Mouse (Mus musculus) limb, embryonic 13.5 days (tissue): Measurements from ENCODE around the gene Kif5a. TPM values are rescaled to one million over a fixed set of nuclear protein-coding genes. Genes with fewer than 3 reads are reported as not detected.

ENCODE experiments used
- ATAC-seq: fragments of 200-750 bp; cut with Nextera tagmentation; 2 replicates; pipeline ENCODE4 v1.8.0; 2017; ENCODE audit warnings: low read depth, moderate number of reproducible peaks, moderate TSS enrichment; ENCODE audit not compliant: low FRiP score
- H3K27ac ChIP-seq: fragments of 300-500 bp; sonication (generic); 2 replicates; pipeline ENCODE4 v1.5.1; 2015; ENCODE audit warnings: inconsistent platforms, mild to moderate bottlenecking, moderate library complexity
- H3K27me3 ChIP-seq: fragments of 300-500 bp; sonication (generic); 2 replicates; pipeline ENCODE4 v1.6.1; 2015; ENCODE audit warnings: mild to moderate bottlenecking, inconsistent platforms
- H3K36me3 ChIP-seq: fragments of 300-500 bp; sonication (generic); 2 replicates; pipeline ENCODE4 v1.6.1; 2015; ENCODE audit warnings: inconsistent platforms, mild to moderate bottlenecking, moderate library complexity
- H3K4me1 ChIP-seq: fragments of 300-500 bp; sonication (generic); 2 replicates; pipeline ENCODE4 v1.6.1; 2015; ENCODE audit warnings: inconsistent platforms
- H3K4me2 ChIP-seq: fragments of 300-500 bp; sonication (generic); replicated peaks from 2 replicates; pipeline ENCODE4 v1.6.1; 2015; ENCODE audit warnings: inconsistent platforms, mild to moderate bottlenecking, moderate library complexity
- H3K4me3 ChIP-seq: fragments of 300-500 bp; sonication (generic); 2 replicates; pipeline ENCODE4 v1.5.1; 2015; ENCODE audit warnings: moderate library complexity, mild to moderate bottlenecking, inconsistent platforms
- H3K9ac ChIP-seq: fragments of 300-500 bp; sonication (generic); 2 replicates; pipeline ENCODE4 v1.6.1; 2015; ENCODE audit warnings: mild to moderate bottlenecking, inconsistent platforms
- H3K9me3 ChIP-seq: fragments of 300-500 bp; sonication (generic); 2 replicates; pipeline ENCODE4 v1.6.1; 2016; ENCODE audit warnings: inconsistent platforms
- WGBS: fragments of 180-500 bp; shearing (Covaris S2); methylation state at CpG from one replicate; pipeline ENCODE4 v1.1.7; 2015; 5-methylcytosine and 5-hydroxymethylcytosine counted together
- polyA plus RNA-seq: library from polyadenylated mRNA; unstranded; fragments of >200 nt; fragmentation: Nextera tagmentation; extraction: Ambion mirVana; gene quantifications from 2 replicates; pipeline ENCODE4 v1.2.1, GENCODE M21; 2015

Gene Kif5a
- polyA plus RNA-seq, 1 experiment from 2014 or later = 4.8 TPM

DNA sequence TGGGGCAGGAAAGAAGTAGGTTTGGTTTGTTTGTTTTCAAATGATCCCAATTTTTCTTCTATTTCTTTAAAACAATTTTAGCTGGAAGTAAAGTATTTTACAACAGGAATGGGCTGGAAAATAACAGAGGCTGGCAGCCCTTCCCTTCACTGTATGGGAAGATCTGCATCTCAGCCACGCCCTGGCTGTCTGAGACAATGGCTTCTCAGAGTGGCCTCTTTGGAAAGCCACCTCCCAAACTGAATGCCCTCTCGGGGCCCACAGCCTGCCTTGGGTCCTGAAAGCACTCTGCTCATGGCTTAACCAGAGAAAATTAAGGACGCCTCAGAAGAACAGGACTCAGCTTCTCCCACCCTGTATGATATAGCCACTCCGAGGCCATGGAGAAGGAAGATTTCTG, 6.7 kb upstream of the Kif5a start:
- ATAC-seq = no peak
- 81% methylated on average over 4 of the region's 4 CpGs for WGBS

DNA sequence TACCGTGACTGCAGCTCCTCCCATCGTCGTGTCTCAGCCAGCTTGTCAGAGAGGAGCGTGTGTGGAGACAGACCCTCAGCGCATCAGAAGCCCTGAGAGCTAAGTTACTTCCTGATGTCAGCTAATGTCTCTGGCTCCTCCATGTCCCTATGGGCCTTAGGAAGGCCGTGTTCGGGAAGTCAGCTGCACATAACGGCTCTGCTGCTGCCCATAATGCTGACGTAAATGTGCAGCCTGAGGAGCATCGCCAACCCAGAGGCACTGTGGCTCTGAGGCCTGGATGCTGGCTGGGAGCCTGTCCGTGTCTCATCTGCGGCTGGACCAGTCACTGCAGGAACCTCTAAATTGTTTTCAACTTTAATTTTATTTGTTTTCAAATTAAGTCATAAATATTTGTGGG, 5.9 kb upstream of the Kif5a start:
- Histone ChIP-seq H3K4me2 (no peak overlapping the region), H3K4me1 (peaks cover 23% of the 10 kb centered on the region), H3K27me3 (peaks cover 12% of the 10 kb centered on the region), H3K4me3 (no peak overlapping the region), H3K9me3 (no peaks in the 10 kb centered on the region), H3K27ac (no peak overlapping the region), H3K36me3 (peaks cover 58% of the 10 kb centered on the region), H3K9ac (no peak overlapping the region)
- WGBS = 76% methylated on average over 12 of the region's 12 CpGs
- no peak for ATAC-seq

More for the DNA sequence above, 6.7 kb upstream of the Kif5a start:
- Histone ChIP-seq H3K27ac (no peak overlapping the region), H3K9ac (no peak overlapping the region), H3K36me3 (peaks cover 67% of the 10 kb centered on the region), H3K9me3 (no peaks in the 10 kb centered on the region), H3K4me1 (peaks cover 23% of the 10 kb centered on the region), H3K27me3 (peaks cover 3% of the 10 kb centered on the region; the same call in 1 of the 2 replicates), H3K4me3 (no peak overlapping the region), H3K4me2 (no peak overlapping the region)

DNA sequence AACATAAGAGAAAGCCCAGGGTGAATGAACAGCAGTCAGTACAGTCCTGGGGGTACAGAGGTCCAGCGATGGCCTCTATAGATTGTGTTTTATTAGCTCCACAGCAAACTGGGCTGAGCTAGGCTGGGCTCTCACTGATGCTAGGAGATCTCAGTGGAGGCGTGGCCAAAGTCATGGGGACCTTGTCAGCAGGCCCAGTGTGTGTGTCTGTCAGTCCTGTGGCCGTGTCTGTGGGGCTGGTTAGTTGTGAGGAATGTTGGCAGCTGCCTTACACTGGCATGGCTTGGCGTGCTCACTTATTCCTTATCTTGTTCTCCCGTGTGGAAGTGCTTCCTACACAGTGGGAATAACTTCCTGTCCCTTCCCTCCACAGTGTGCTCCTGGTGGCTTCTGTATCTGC, 5.3 kb upstream of the Kif5a start:
- 82% methylated on average over 5 of the region's 5 CpGs for WGBS
- peaks cover 52% of the 10 kb centered on the region for H3K36me3 ChIP-seq
- no peaks in the 10 kb centered on the region for H3K9me3 ChIP-seq
- peaks cover 17% of the 10 kb centered on the region for H3K27me3 ChIP-seq
- H3K4me1 ChIP-seq = peaks cover 24% of the 10 kb centered on the region
- ATAC-seq = no peak
- no peak overlapping the region for H3K27ac ChIP-seq
- no peak overlapping the region for H3K4me2 ChIP-seq
- H3K9ac ChIP-seq = peak overlapping the region; percentile 53; the same call in 1 of the 2 replicates
- H3K4me3 ChIP-seq = no peak overlapping the region; the same call in 1 of the 2 replicates

DNA sequence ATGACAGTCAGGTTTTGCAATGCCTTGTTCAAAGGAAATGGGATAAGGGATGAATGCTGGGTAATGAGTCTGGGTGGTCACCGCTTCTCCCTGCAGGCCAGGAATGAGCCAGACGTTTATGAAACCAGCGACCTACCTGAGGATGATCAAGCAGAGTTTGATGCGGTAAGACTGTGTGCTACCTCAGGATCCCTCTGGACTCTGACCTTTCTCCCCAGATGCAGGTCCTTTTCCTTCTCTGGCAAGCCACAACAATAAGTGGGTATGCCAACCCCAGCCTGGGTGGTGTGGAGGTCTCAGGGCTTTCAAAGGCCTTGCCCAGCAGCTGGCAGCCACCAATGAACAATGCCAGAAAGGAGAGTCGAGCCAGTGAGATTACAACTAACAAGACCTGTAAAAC, 4.2 kb upstream of the Kif5a start:
- WGBS = 70% methylated on average over 5 of the region's 5 CpGs
- Histone ChIP-seq H3K9ac (peak overlapping the region; percentile 99), H3K36me3 (peaks cover 41% of the 10 kb centered on the region), H3K4me1 (peaks cover 34% of the 10 kb centered on the region), H3K27ac (no peak overlapping the region), H3K4me3 (peak overlapping the region; percentile 97), H3K9me3 (no peaks in the 10 kb centered on the region), H3K27me3 (peaks cover 27% of the 10 kb centered on the region), H3K4me2 (peak overlapping the region; percentile 96)
- ATAC-seq = no peak

DNA sequence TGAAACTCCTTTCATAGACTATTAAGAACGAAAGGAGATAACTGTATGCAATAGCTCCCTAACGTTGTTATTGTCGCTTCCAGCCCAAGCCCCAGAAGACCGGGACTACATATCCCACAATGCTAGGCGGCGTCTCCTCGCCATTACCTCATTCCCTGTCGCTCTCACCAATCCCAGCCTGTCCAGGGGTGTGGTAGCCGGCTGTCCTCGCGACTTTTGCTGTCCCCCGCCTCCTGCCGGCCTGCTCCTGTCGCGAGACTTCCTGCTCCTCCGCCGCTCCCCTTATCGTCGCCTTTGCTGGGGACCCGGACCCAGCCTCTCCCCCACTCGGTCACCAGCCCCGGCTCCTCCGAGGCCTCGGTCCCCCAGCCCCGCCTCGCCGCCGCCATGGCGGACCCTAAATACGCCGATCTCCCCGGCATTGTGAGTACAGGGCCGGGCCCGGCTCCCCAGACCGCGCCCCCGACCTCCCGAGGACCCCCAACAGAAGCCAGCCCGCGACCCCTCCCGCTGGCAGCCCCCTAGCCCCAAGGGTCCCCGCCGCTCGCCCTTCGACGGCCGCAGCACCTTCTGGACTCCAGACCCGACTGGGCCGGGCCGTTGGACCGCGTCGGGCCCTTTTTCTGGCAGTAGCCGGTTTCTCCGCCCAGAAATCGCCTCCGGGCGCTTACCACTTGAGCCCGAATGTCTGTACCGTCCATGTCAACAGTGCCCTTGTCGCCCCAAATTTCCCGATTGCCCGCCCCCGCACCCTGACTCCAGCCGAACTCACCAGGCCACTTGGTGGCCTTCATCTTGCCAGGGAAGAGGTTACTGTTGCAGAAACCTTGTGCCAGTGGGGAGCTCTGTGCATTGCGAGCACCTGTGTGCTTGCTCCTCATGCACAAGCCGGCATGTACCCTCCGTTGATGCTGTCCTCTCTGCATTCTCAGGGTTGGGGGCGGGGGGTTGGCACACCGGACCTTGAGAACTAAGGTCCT, 3.3 kb upstream of the Kif5a start, which contains the start of gene Dctn2:
TSS of gene Dctn2 (plus strand) at position 257 of the 980 bp plus-strand sequence.
- under 1% methylated on average over 69 of the region's 70 CpGs for WGBS
- H3K4me2 ChIP-seq = peak within 1 kb of the TSS; percentile 96
- peak; percentile 98 for ATAC-seq
- H3K9me3 ChIP-seq = no peaks in the 10 kb centered on the region
- peaks cover 35% of the 10 kb centered on the region for H3K27me3 ChIP-seq
- peaks cover 35% of the 10 kb centered on the region for H3K4me1 ChIP-seq
- peak within 1 kb of the TSS; percentile 97 for H3K4me3 ChIP-seq
- peak within 1 kb of the TSS; percentile 99 for H3K9ac ChIP-seq
- H3K36me3 ChIP-seq = peaks cover 32% of the 10 kb centered on the region
- peak within 1 kb of the TSS; percentile 61; the same call in 1 of the 2 replicates for H3K27ac ChIP-seq

DNA sequence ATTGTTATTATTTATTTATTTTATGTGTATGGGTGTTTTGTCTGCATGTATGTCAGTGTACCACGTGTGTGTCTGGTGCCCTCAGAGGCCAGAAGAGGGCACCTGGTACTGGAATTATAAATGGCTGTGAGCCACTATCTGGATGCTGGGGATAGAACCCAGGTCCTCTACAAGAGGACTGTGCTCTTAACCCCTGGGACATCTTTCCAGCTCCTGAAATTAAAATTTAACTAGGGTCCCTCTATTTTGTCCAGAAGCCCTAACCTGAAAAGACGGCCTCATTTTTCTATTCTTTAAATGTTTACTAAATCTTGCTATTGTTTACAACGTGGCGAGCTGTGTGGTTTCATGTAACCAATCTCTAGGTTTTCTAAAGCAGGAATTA, 2.6 kb upstream of the Kif5a start:
- Histone ChIP-seq H3K9ac (no peak overlapping the region), H3K4me1 (peaks cover 35% of the 10 kb centered on the region), H3K9me3 (no peaks in the 10 kb centered on the region), H3K4me3 (peak overlapping the region; percentile 97), H3K27ac (no peak overlapping the region), H3K4me2 (peak overlapping the region; percentile 96), H3K36me3 (peaks cover 26% of the 10 kb centered on the region), H3K27me3 (peaks cover 37% of the 10 kb centered on the region)
- 32% methylated on average over 4 of the region's 4 CpGs for WGBS
- no peak; the same call in 1 of the 2 replicates for ATAC-seq

DNA sequence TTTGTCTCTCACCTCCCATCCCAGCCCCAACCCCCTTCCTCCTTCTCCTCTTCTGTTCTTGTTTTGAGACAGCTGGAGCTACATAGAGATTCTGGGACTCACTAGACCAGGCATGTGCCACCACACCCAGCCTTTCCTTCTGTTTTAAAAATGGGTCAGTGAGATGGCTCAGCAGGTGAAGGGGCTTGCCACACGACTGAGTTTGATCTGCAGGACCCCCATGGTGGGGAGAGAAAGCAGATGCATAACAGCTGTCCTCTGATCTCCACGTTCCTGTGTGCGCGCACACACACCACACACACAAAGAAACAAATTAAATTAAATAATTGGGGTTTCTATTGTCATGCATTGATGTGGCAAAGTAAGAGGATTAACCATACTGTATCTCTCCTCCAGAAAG, 1.8 kb upstream of the Kif5a start:
- H3K4me1 ChIP-seq = peaks cover 35% of the 10 kb centered on the region
- no peak overlapping the region for H3K27ac ChIP-seq
- H3K27me3 ChIP-seq = peaks cover 37% of the 10 kb centered on the region
- H3K9me3 ChIP-seq = no peaks in the 10 kb centered on the region
- ATAC-seq = no peak
- no peak overlapping the region for H3K9ac ChIP-seq
- no peak overlapping the region for H3K4me3 ChIP-seq
- WGBS = 72% methylated on average over 4 of the region's 4 CpGs
- no peak overlapping the region for H3K4me2 ChIP-seq
- H3K36me3 ChIP-seq = peaks cover 18% of the 10 kb centered on the region

DNA sequence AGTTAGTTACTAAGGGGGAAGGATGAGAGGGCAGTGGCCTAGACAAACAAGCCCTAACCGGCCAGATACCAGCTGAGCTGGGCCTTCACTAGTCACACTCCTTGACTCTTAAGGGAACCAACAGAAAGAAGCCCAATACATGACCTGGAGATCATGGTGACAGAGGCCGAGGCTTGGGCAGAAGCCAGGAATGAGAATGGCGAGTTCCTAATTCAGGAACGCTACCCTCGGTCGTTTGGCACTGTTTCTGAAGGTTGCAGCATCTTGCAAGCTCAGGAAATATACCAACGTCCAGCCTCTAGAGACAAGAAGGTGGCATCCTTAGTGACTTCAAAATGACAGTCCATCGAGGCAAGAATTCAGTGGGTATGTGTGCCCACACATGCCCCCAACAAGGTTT, 1.2 kb upstream of the Kif5a start:
- Histone ChIP-seq H3K9me3 (no peaks in the 10 kb centered on the region), H3K27me3 (peaks cover 37% of the 10 kb centered on the region), H3K4me3 (no peak overlapping the region), H3K4me2 (no peak overlapping the region), H3K4me1 (peaks cover 35% of the 10 kb centered on the region), H3K27ac (no peak overlapping the region), H3K36me3 (peaks cover 14% of the 10 kb centered on the region), H3K9ac (no peak overlapping the region)
- 81% methylated on average over 8 of the region's 8 CpGs for WGBS
- no peak for ATAC-seq

DNA sequence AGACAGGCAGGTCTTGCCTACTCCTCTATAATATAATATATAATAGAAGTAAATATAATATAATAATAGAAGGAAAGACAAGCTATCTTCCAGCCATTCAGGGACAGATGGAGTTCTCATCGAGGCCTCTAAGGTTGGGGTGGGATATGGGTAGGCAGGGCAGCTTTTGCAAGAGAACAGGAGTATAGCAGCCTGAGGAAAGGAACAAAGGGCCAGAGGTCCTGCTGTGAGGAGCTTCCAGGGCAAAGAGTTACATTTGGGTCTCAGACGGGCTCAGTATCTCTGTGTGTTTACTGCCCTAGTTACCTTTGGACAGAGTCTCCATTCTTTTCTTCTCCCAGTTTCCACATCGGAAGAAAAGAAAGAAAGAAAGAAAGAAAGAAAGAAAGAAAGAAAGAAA, 483 bp upstream of the Kif5a start:
- Histone ChIP-seq H3K27ac (no peak overlapping the region), H3K4me2 (peak overlapping the region; percentile 89; the same call in 1 of the 2 replicates), H3K4me3 (no peak overlapping the region), H3K27me3 (peaks cover 37% of the 10 kb centered on the region), H3K9me3 (no peaks in the 10 kb centered on the region), H3K9ac (no peak overlapping the region), H3K36me3 (peaks cover 7% of the 10 kb centered on the region), H3K4me1 (peaks cover 29% of the 10 kb centered on the region)
- WGBS = 56% methylated on average over 3 of the region's 3 CpGs
- ATAC-seq = no peak

DNA sequence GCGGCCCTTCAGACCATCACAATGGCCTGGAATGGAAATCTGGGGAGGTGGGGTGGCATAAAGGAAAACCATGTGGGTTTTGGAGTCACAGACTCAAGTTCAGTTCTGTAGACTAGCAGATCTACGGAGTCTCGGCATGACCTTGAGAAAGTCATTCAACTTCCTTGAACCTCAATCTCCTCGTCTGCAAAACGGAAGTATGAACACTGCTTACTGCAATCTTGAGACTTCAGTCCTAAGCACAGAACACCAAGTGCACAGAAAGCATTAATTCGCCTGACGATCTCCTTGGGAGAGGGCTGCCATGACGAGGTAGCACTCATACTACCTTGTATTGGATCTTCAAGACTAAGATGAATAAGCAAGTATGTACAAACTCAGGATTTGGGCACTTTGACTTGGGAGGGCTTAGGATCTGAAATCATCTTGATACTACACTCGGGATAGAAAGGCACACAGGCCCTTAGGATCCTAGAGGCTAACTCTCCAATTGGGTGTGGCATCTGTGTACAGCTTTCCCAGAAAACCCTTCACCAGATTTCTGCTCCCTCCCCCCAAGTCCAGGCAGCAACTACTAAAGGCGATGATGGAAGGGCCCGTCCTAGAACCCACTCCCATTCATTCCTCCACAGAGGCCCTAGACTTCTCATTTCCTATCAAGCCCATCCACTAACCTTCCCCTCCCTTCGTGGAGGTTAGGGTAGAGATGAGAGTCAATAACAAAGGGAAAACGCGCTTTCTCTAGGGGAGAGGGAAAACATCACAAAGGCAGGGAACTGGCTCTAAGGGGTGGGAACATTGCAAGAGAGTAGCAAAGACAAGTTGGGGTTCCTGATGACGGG, 1.2 kb downstream of the Kif5a start:
- H3K36me3 ChIP-seq = no peaks in the 10 kb centered on the region
- ATAC-seq = no peak
- WGBS = 69% methylated on average over 15 of the region's 15 CpGs
- H3K9ac ChIP-seq = peak overlapping the region; percentile 64
- H3K4me1 ChIP-seq = peaks cover 13% of the 10 kb centered on the region
- H3K27ac ChIP-seq = 0 out of 2 replicates have a peak overlapping the region, but pooled peaks have one; percentile 2
- H3K4me2 ChIP-seq = peak overlapping the region; percentile 89
- H3K9me3 ChIP-seq = no peaks in the 10 kb centered on the region
- peak overlapping the region; percentile 56 for H3K4me3 ChIP-seq
- H3K27me3 ChIP-seq = peaks cover 37% of the 10 kb centered on the region

DNA sequence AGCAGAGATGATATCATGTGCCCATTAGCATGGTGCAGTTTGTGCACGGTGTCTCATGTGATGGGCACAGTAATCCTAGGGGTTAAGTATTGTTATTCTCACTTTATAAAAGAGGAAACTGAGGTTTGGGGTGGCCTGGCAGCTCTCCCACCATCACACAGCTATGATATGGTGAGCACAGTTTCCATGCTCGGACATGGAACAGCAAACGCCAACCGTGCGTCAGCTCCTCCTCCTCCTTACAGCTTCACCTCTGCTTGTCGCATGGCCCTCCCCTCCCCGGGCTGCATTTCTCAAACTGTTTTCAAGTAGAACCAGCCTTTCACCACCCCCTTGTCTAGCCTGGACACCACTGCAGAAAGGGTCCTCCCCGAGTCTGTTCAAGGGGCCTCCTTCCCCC, 4.7 kb downstream of the Kif5a start:
- H3K27me3 ChIP-seq = peaks cover 22% of the 10 kb centered on the region
- no peak overlapping the region for H3K4me3 ChIP-seq
- no peak for ATAC-seq
- 76% methylated on average over 8 of the region's 8 CpGs for WGBS
- H3K4me1 ChIP-seq = peaks cover 11% of the 10 kb centered on the region
- no peak overlapping the region for H3K4me2 ChIP-seq
- no peak overlapping the region for H3K27ac ChIP-seq
- H3K36me3 ChIP-seq = no peaks in the 10 kb centered on the region
- H3K9me3 ChIP-seq = no peaks in the 10 kb centered on the region
- H3K9ac ChIP-seq = no peak overlapping the region

DNA sequence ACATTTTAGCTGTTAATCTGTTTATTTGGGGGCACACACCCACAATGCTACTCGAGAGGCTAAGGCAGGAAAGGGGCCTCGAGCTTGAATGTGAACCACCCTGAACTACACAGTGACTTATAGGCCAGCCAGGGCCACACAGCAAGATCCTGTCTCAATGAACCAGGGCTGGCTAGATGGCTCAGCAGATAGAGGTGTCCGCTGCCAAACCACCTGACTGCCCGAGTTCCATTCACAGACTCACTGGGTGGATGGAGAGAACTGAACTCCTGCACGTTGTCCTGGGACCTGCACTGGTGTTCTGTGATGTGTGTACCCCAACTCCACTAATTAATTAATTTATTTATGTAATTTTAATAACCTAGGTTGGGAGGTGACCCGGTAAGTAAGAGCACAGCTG, 5.4 kb downstream of the Kif5a start:
- H3K9ac ChIP-seq = no peak overlapping the region
- no peak overlapping the region for H3K27ac ChIP-seq
- H3K27me3 ChIP-seq = peaks cover 15% of the 10 kb centered on the region
- H3K9me3 ChIP-seq = no peaks in the 10 kb centered on the region
- peaks cover 5% of the 10 kb centered on the region for H3K4me1 ChIP-seq
- no peak overlapping the region for H3K4me2 ChIP-seq
- 76% methylated on average over 6 of the region's 6 CpGs for WGBS
- ATAC-seq = no peak
- no peak overlapping the region for H3K4me3 ChIP-seq
- H3K36me3 ChIP-seq = no peaks in the 10 kb centered on the region
